Mouse (Mus musculus) forebrain, embryonic 12.5 days (tissue): ENCODE measurements around the gene Ost4. TPM values are rescaled to one million over a fixed set of nuclear protein-coding genes. Genes with fewer than 3 reads are reported as not detected.

Source experiments
- ATAC-seq: fragments of 200-750 bp; cut with Nextera tagmentation; 2 replicates; pipeline ENCODE4 v1.8.0; 2017; ENCODE audit warnings: moderate TSS enrichment; ENCODE audit not compliant: low FRiP score
- H3K27ac ChIP-seq: fragments of 300-500 bp; sonication (generic); 2 replicates; pipeline ENCODE4 v1.5.1; 2016; ENCODE audit warnings: mild to moderate bottlenecking
- H3K27me3 ChIP-seq: fragments of 300-500 bp; sonication (generic); 2 replicates; pipeline ENCODE4 v1.6.1; 2016; ENCODE audit warnings: mild to moderate bottlenecking
- H3K36me3 ChIP-seq: fragments of 300-500 bp; sonication (generic); replicated peaks from 2 replicates; pipeline ENCODE4 v1.6.1; 2016; ENCODE audit warnings: mild to moderate bottlenecking
- H3K4me1 ChIP-seq: fragments of 300-500 bp; sonication (generic); 2 replicates; pipeline ENCODE4 v1.6.1; 2016
- H3K4me2 ChIP-seq: fragments of 300-500 bp; sonication (generic); 2 replicates; pipeline ENCODE4 v1.6.1; 2016; ENCODE audit warnings: mild to moderate bottlenecking, moderate library complexity
- H3K4me3 ChIP-seq: fragments of 300-500 bp; sonication (generic); replicated peaks from 2 replicates; pipeline ENCODE4 v1.5.1; 2016; ENCODE audit warnings: mild to moderate bottlenecking
- H3K9ac ChIP-seq: fragments of 300-500 bp; sonication (generic); 2 replicates; pipeline ENCODE4 v1.6.1; 2016; ENCODE audit warnings: mild to moderate bottlenecking
- H3K9me3 ChIP-seq: fragments of 300-500 bp; sonication (generic); 2 replicates; pipeline ENCODE4 v1.6.1; 2016
- WGBS: fragments of 180-500 bp; shearing (Covaris S2); methylation state at CpG from one replicate; pipeline ENCODE4 v1.1.7; 2016; 5-methylcytosine and 5-hydroxymethylcytosine counted together
- polyA plus RNA-seq: library from polyadenylated mRNA; unstranded; fragments of >200 nt; fragmentation: Nextera tagmentation; extraction: Ambion mirVana; gene quantifications from 2 replicates; pipeline ENCODE4 v1.2.1, GENCODE M21; 2016

Ost4 gene
- polyA plus RNA-seq, 1 experiment from 2014 or later = 315 TPM

- peaks cover 5% of the 10 kb centered on the region; the same call in 1 of the 2 replicates for H3K4me1 ChIP-seq
- H3K27me3 ChIP-seq = no peaks in the 10 kb centered on the region
- no peak for ATAC-seq
- peaks cover 27% of the 10 kb centered on the region for H3K36me3 ChIP-seq
- H3K4me3 ChIP-seq = no peak overlapping the region
- H3K4me2 ChIP-seq = no peak overlapping the region
- H3K9ac ChIP-seq = no peak overlapping the region
- H3K9me3 ChIP-seq = no peaks in the 10 kb centered on the region
- no peak overlapping the region for H3K27ac ChIP-seq
- 49% methylated on average over 15 of the region's 15 CpGs for WGBS
Observed at GRCm38 (mm10) chr5:30864322-30864721, 43.3 kb downstream of the Ost4 start.

GRCm38 (mm10) chr5:30863852-30864251 lies 43.7 kb downstream of the Ost4 start:
- H3K36me3 ChIP-seq = peaks cover 27% of the 10 kb centered on the region
- 63% methylated on average over 4 of the region's 4 CpGs for WGBS
- peaks cover under 1% of the 10 kb centered on the region; the same call in 1 of the 2 replicates for H3K4me1 ChIP-seq
- no peak overlapping the region for H3K4me3 ChIP-seq
- H3K4me2 ChIP-seq = no peak overlapping the region
- H3K27me3 ChIP-seq = no peaks in the 10 kb centered on the region
- no peak overlapping the region for H3K27ac ChIP-seq
- no peaks in the 10 kb centered on the region for H3K9me3 ChIP-seq
- no peak for ATAC-seq
- no peak overlapping the region for H3K9ac ChIP-seq

- Histone ChIP-seq H3K27ac (no peak overlapping the region), H3K9me3 (no peaks in the 10 kb centered on the region), H3K4me2 (no peak overlapping the region), H3K9ac (no peak overlapping the region), H3K4me1 (no peaks in the 10 kb centered on the region), H3K4me3 (no peak overlapping the region), H3K36me3 (no peaks in the 10 kb centered on the region), H3K27me3 (no peaks in the 10 kb centered on the region)
- no peak for ATAC-seq
- WGBS = 83% methylated on average over 2 of the region's 2 CpGs
Observed at GRCm38 (mm10) chr5:30856124-30856523, 51.5 kb downstream of the Ost4 start.

Other genes starting within 250 kb of the Ost4 start
- gene Cenpa, start 241.0 kb downstream of the Ost4 start, polyA plus RNA-seq = 325 and 333 TPM in 2 replicates
- 109 and 134 TPM in 2 replicates for gene Dpysl5, start 196.2 kb downstream of the Ost4 start, polyA plus RNA-seq
- 58.4 and 60.5 TPM in 2 replicates for gene Mapre3, start 93.1 kb downstream of the Ost4 start, polyA plus RNA-seq
- 52.5 and 56.4 TPM in 2 replicates for gene Tmem214, start 39.8 kb downstream of the Ost4 start, polyA plus RNA-seq
- 28.8 TPM in 2 replicates for gene Agbl5, start 19.1 kb downstream of the Ost4 start, polyA plus RNA-seq
- gene Emilin1, start 5.6 kb upstream of the Ost4 start, polyA plus RNA-seq = 39.1 and 52.4 TPM in 2 replicates
- 4.7 and 7.7 TPM in 2 replicates for gene Khk, start 13.6 kb upstream of the Ost4 start, polyA plus RNA-seq
- 6.4 and 7.3 TPM in 2 replicates for gene Cgref1, start 37.8 kb upstream of the Ost4 start, polyA plus RNA-seq
- 131 and 133 TPM in 2 replicates for gene Preb, start 52.6 kb upstream of the Ost4 start, polyA plus RNA-seq
- gene Tcf23, start 60.9 kb upstream of the Ost4 start, polyA plus RNA-seq = not detected in 2 replicates
- gene Atraid, start 140.5 kb upstream of the Ost4 start, polyA plus RNA-seq = 96.6 and 100 TPM in 2 replicates
- gene Slc5a6, start 141.1 kb upstream of the Ost4 start, polyA plus RNA-seq = 11.1 and 12.1 TPM in 2 replicates
- gene Cad, start 147.0 kb upstream of the Ost4 start, polyA plus RNA-seq = 45.4 and 54.1 TPM in 2 replicates
- not detected in 2 replicates for gene Dnajc5g, start 198.5 kb upstream of the Ost4 start, polyA plus RNA-seq
- gene Slc30a3, start 200.4 kb upstream of the Ost4 start, polyA plus RNA-seq = 2.3 and 2.9 TPM in 2 replicates
- not detected in 2 replicates for gene Trim54, start 208.9 kb upstream of the Ost4 start, polyA plus RNA-seq
- not detected in 2 replicates for gene Ucn, start 231.0 kb upstream of the Ost4 start, polyA plus RNA-seq
- 47.0 and 47.2 TPM in 2 replicates for gene Mpv17, start 246.5 kb upstream of the Ost4 start, polyA plus RNA-seq